Mouse (Mus musculus): ENCODE results near the gene Rad9a. TPM values are rescaled to one million over a fixed set of nuclear protein-coding genes. Genes with fewer than 3 reads are reported as not detected.

The Rad9a gene
- polyA plus RNA-seq, 2 experiments: 14.3 to 20.8 TPM

GRCm38 (mm10) chr19:4166678-4167476 is 34.6 kb downstream of the Rad9a start:
- no peak overlapping the region for H3K4me2 ChIP-seq (ENCODE audit: low read depth)
- no peak overlapping the region for H3K4me3 ChIP-seq (ENCODE audit: insufficient read depth in 1 of 2, low read depth in 2 of 2, low read length in 2 of 2)
- no peak overlapping the region; the same call in 1 of the 2 replicates for H3K9ac ChIP-seq (replicated peaks)
- H3K9me3 ChIP-seq (ENCODE audit: control insufficient read depth, low read length): no peaks in the 10 kb centered on the region
- no peaks in the 10 kb centered on the region; the same call in 1 of the 2 replicates for H3K36me3 ChIP-seq (replicated peaks; ENCODE audit: control insufficient read depth, insufficient read depth, low read depth)
- DNase-seq (ENCODE audit: low read depth in 3 of 3, low spot score in 3 of 3) (no peak), ATAC-seq (ENCODE audit: insufficient read depth) (no peak)
- peaks cover 16 to 17% of the 10 kb centered on the region in 2 experiments for H3K4me1 ChIP-seq (replicated peaks; ENCODE audit: control insufficient read depth in 2 of 2, insufficient read depth in 2 of 2, low read length in 1 of 2)
- WGBS (ENCODE audit: insufficient replicate concordance): 57% methylated on average over 9 of the region's 9 CpGs
- H3K27ac ChIP-seq: no peak overlapping the region
- H3K27me3 ChIP-seq (ENCODE audit: control insufficient read depth, insufficient read depth, low read length): no peaks in the 10 kb centered on the region
- no peak for TF ChIP-seq EP300 (IDR thresholded peaks at IDR 0.05; ENCODE audit: low read depth)
- TF ChIP-seq CTCF (IDR thresholded peaks at IDR 0.05; ENCODE audit: low read depth): no peak

GRCm38 (mm10) chr19:4164721-4165120 is 36.7 kb downstream of the Rad9a start:
- DNase-seq (ENCODE audit: low read depth in 3 of 3, low spot score in 3 of 3) (no peak), ATAC-seq (ENCODE audit: insufficient read depth) (no peak)
- Histone ChIP-seq H3K9ac (replicated peaks) (no peak overlapping the region), H3K36me3 (replicated peaks; ENCODE audit: control insufficient read depth, insufficient read depth, low read depth) (no peaks in the 10 kb centered on the region; the same call in 1 of the 2 replicates), H3K4me3 (ENCODE audit: insufficient read depth in 1 of 2, low read depth in 2 of 2, low read length in 2 of 2) (no peak overlapping the region), H3K27ac (peak overlapping the region; percentile 18; the same call in 1 of the 2 replicates), H3K4me1 (replicated peaks; ENCODE audit: control insufficient read depth in 2 of 2, insufficient read depth in 2 of 2, low read length in 1 of 2) (peaks cover 12 to 14% of the 10 kb centered on the region in 2 experiments), H3K4me2 (ENCODE audit: low read depth) (no peak overlapping the region), H3K9me3 (ENCODE audit: control insufficient read depth, low read length) (no peaks in the 10 kb centered on the region), H3K27me3 (ENCODE audit: control insufficient read depth, insufficient read depth, low read length) (no peaks in the 10 kb centered on the region)
- WGBS (ENCODE audit: insufficient replicate concordance): 62% methylated on average over 2 of the region's 2 CpGs
- TF ChIP-seq CTCF (IDR thresholded peaks at IDR 0.05; ENCODE audit: low read depth): no peak

GRCm38 (mm10) chr19:4164100-4164499 is 37.4 kb downstream of the Rad9a start:
- Histone ChIP-seq H3K9me3 (ENCODE audit: control insufficient read depth, low read length) (no peaks in the 10 kb centered on the region), H3K27ac (no peak overlapping the region; the same call in 1 of the 2 replicates), H3K36me3 (replicated peaks; ENCODE audit: control insufficient read depth, insufficient read depth, low read depth) (no peaks in the 10 kb centered on the region; the same call in 1 of the 2 replicates), H3K9ac (replicated peaks) (no peak overlapping the region), H3K4me1 (replicated peaks; ENCODE audit: control insufficient read depth in 2 of 2, insufficient read depth in 2 of 2, low read length in 1 of 2) (peaks cover 12 to 14% of the 10 kb centered on the region in 2 experiments), H3K27me3 (ENCODE audit: control insufficient read depth, insufficient read depth, low read length) (no peaks in the 10 kb centered on the region), H3K4me3 (ENCODE audit: insufficient read depth in 1 of 2, low read depth in 2 of 2, low read length in 2 of 2) (no peak overlapping the region), H3K4me2 (ENCODE audit: low read depth) (peak overlapping the region; percentile 98)
- ATAC-seq (ENCODE audit: insufficient read depth): no peak
- 70% methylated on average over 3 of the region's 3 CpGs for WGBS (ENCODE audit: insufficient replicate concordance)
- TF ChIP-seq CTCF (IDR thresholded peaks at IDR 0.05; ENCODE audit: low read depth): no peak
- TF ChIP-seq EP300 (IDR thresholded peaks at IDR 0.05; ENCODE audit: low read depth): no peak
- no peak for DNase-seq (ENCODE audit: low read depth in 3 of 3, low spot score in 3 of 3)

- peak; percentile 8; the same call in 1 of the 2 replicates for ATAC-seq (ENCODE audit: insufficient read depth)
- WGBS (ENCODE audit: insufficient replicate concordance): 30% methylated on average over 4 of the region's 4 CpGs
- Histone ChIP-seq H3K36me3 (replicated peaks; ENCODE audit: control insufficient read depth, insufficient read depth, low read depth) (peaks cover 5% of the 10 kb centered on the region; the same call in 1 of the 2 replicates), H3K9ac (replicated peaks) (peak overlapping the region; percentile 93), H3K27me3 (ENCODE audit: control insufficient read depth, insufficient read depth, low read length) (no peaks in the 10 kb centered on the region), H3K9me3 (ENCODE audit: control insufficient read depth, low read length) (no peaks in the 10 kb centered on the region), H3K27ac (peak overlapping the region; percentile 58), H3K4me3 (ENCODE audit: insufficient read depth in 1 of 2, low read depth in 2 of 2, low read length in 2 of 2) (peak overlapping the region; percentile 87 to 90), H3K4me1 (replicated peaks; ENCODE audit: control insufficient read depth in 2 of 2, insufficient read depth in 2 of 2, low read length in 1 of 2) (peaks cover 12 to 14% of the 10 kb centered on the region in 2 experiments), H3K4me2 (ENCODE audit: low read depth) (peak overlapping the region; percentile 98)
- TF ChIP-seq CTCF (IDR thresholded peaks at IDR 0.05; ENCODE audit: low read depth) (no peak), EP300 (IDR thresholded peaks at IDR 0.05; ENCODE audit: low read depth) (no peak)
- DNase-seq (ENCODE audit: low read depth in 3 of 3, low spot score in 3 of 3): no peak
Measured at GRCm38 (mm10) chr19:4163543-4163887, 37.9 kb downstream of the Rad9a start.
